Mouse (Mus musculus) CH12.LX (cell line): ENCODE results near the gene Dnlz. TPM values are rescaled to one million over a fixed set of nuclear protein-coding genes. Genes with fewer than 3 reads are reported as not detected.

Experiments used
- DNase-seq: peaks from one replicate; pipeline ENCODE4 v3.0.0-alpha.2; 2013; ENCODE audit errors: extremely low read depth
- H3K27ac ChIP-seq: 2 replicates; pipeline ENCODE4 v1.5.1; 2012; ENCODE audit warnings: low read depth, mild to moderate bottlenecking, control low read depth, moderate library complexity; ENCODE audit not compliant: insufficient read depth
- H3K27me3 ChIP-seq: replicated peaks from 2 replicates; pipeline ENCODE3; 2012; ENCODE audit warnings: inconsistent platforms
- H3K36me3 ChIP-seq, 2 experiments: replicated peaks in 1 of 2; 2 replicates each; pipeline versions ENCODE3 to v1.6.1; 2012; ENCODE audit warnings: inconsistent platforms in 1 of 2, low read length in 1 of 2, mild to moderate bottlenecking in 1 of 2, mixed read lengths in 1 of 2, moderate library complexity in 1 of 2; ENCODE audit not compliant: control insufficient read depth in 1 of 2, insufficient read depth in 1 of 2
- H3K4me1 ChIP-seq, 2 experiments: 2 replicates each; pipeline ENCODE4 v1.6.1; 2012; ENCODE audit warnings: inconsistent platforms in 1 of 2, moderate library complexity in 1 of 2; ENCODE audit not compliant: insufficient read depth in 2 of 2, control insufficient read depth in 1 of 2
- H3K4me2 ChIP-seq: 2 replicates; pipeline ENCODE4 v1.6.1; 2012; ENCODE audit warnings: low read depth, mild to moderate bottlenecking, control low read depth; ENCODE audit not compliant: poor library complexity, insufficient read depth, severe bottlenecking
- H3K4me3 ChIP-seq, 3 experiments: fragments of 150-350 bp in 1 of 3; sonication (generic) in 1 of 3; replicated peaks in 1 of 3; 2 replicates each; pipeline versions ENCODE3 to v1.5.1; 2011 to 2012; ENCODE audit warnings: low read depth in 2 of 3, low read length in 2 of 3, mild to moderate bottlenecking in 2 of 3, moderate library complexity in 2 of 3, control low read depth in 1 of 3, improper control_type of control experiment in 1 of 3, inconsistent platforms in 1 of 3, mixed read lengths in 1 of 3; ENCODE audit not compliant: poor library complexity in 1 of 3
- H3K79me2 ChIP-seq: replicated peaks from 2 replicates; pipeline ENCODE4 v1.6.1; 2012; ENCODE audit warnings: mild to moderate bottlenecking, moderate library complexity; ENCODE audit not compliant: control insufficient read depth, poor library complexity, insufficient read depth, severe bottlenecking; ENCODE audit errors: extremely low read depth
- H3K9ac ChIP-seq: 2 replicates; pipeline ENCODE4 v1.6.1; 2012; ENCODE audit warnings: low read depth, mild to moderate bottlenecking, control low read depth, moderate library complexity; ENCODE audit not compliant: insufficient read depth
- H3K9me3 ChIP-seq: replicated peaks from 2 replicates; pipeline ENCODE3; 2012; ENCODE audit warnings: low read length, inconsistent platforms, mixed read lengths
- CHD1 ChIP-seq: IDR thresholded peaks from 2 replicates; pipeline ENCODE4 v1.6.1; 2012; ENCODE audit warnings: low read depth, low read length, improper control_type of control experiment, inconsistent platforms
- CHD2 ChIP-seq: IDR thresholded peaks from 2 replicates; pipeline ENCODE4 v1.6.1; 2011; ENCODE audit warnings: low read length, improper control_type of control experiment
- CTCF ChIP-seq, 2 experiments: IDR thresholded peaks in 1 of 2; conservative IDR thresholded peaks in 1 of 2; 2 replicates each; pipeline ENCODE4 v1.5.1; 2011 to 2012; ENCODE audit warnings: low read depth in 2 of 2, low read length in 2 of 2, improper control_type of control experiment in 1 of 2, inconsistent platforms in 1 of 2, mild to moderate bottlenecking in 1 of 2, moderate library complexity in 1 of 2
- GABPA ChIP-seq: IDR thresholded peaks from 2 replicates; pipeline ENCODE4 v1.6.1; 2012; ENCODE audit warnings: low read depth, low read length, improper control_type of control experiment, inconsistent platforms; ENCODE audit not compliant: insufficient replicate concordance
- HCFC1 ChIP-seq: IDR thresholded peaks from 2 replicates; pipeline ENCODE4 v1.6.1; 2012; ENCODE audit warnings: low read depth, mild to moderate bottlenecking, inconsistent platforms, low read length, improper control_type of control experiment
- KAT2A ChIP-seq: IDR thresholded peaks from 2 replicates; pipeline ENCODE4 v1.6.1; 2012; ENCODE audit warnings: low read length, improper control_type of control experiment, inconsistent platforms; ENCODE audit not compliant: insufficient replicate concordance
- MAFK ChIP-seq: IDR thresholded peaks from 2 replicates; pipeline ENCODE4 v1.6.1; 2011; ENCODE audit warnings: low read length, improper control_type of control experiment; ENCODE audit not compliant: insufficient replicate concordance
- MXI1 ChIP-seq: IDR thresholded peaks from 2 replicates; pipeline ENCODE4 v1.6.1; 2011; ENCODE audit warnings: mild to moderate bottlenecking, low read depth, low read length, improper control_type of control experiment
- NRF1 ChIP-seq: IDR thresholded peaks from 2 replicates; pipeline ENCODE4 v1.6.1; 2014; ENCODE audit warnings: low read depth, mild to moderate bottlenecking, inconsistent platforms, low read length, improper control_type of control experiment, moderate library complexity
- PAX5 ChIP-seq: IDR thresholded peaks from 2 replicates; pipeline ENCODE4 v1.6.1; 2012; ENCODE audit warnings: low read length, inconsistent platforms, mixed read lengths
- SIN3A ChIP-seq: IDR thresholded peaks from 2 replicates; pipeline ENCODE4 v1.6.1; 2012; ENCODE audit warnings: low read length, improper control_type of control experiment, inconsistent platforms
- SMC3 ChIP-seq: IDR thresholded peaks from 2 replicates; pipeline ENCODE4 v1.6.1; 2011; ENCODE audit warnings: low read depth, low read length, improper control_type of control experiment
- TBP ChIP-seq: conservative IDR thresholded peaks from 2 replicates; pipeline ENCODE4 v1.6.1; 2011; ENCODE audit warnings: low read depth, low read length, improper control_type of control experiment
- TCF12 ChIP-seq: IDR thresholded peaks from 2 replicates; pipeline ENCODE4 v1.6.1; 2014; ENCODE audit warnings: low read depth, mild to moderate bottlenecking, inconsistent platforms, low read length, improper control_type of control experiment
- USF1 ChIP-seq: IDR thresholded peaks from 2 replicates; pipeline ENCODE4 v1.6.1; 2014; ENCODE audit warnings: low read depth, mild to moderate bottlenecking, inconsistent platforms, low read length, improper control_type of control experiment
- USF2 ChIP-seq: conservative IDR thresholded peaks from 2 replicates; pipeline ENCODE4 v1.6.1; 2011; ENCODE audit warnings: low read depth, low read length, improper control_type of control experiment
- ZKSCAN1 ChIP-seq: IDR thresholded peaks from 2 replicates; pipeline ENCODE4 v1.6.1; 2012; ENCODE audit warnings: low read depth, inconsistent platforms, low read length, improper control_type of control experiment, borderline replicate concordance
- ZMIZ1 ChIP-seq: IDR thresholded peaks from 2 replicates; pipeline ENCODE4 v1.6.1; 2012; ENCODE audit warnings: low read depth, mild to moderate bottlenecking, inconsistent platforms, low read length, improper control_type of control experiment
- ZNF384 ChIP-seq: IDR thresholded peaks from 2 replicates; pipeline ENCODE4 v1.6.1; 2012; ENCODE audit warnings: low read depth, low read length, improper control_type of control experiment, inconsistent platforms
- dilution Hi-C: fragments of 300-500 bp; cut with MboI; formaldehyde crosslinking; loops from 2 replicates; pipeline ENCODE4 v1.14.3; 2020; ENCODE audit warnings: low sequenced_read_pairs; ENCODE audit not compliant: extremely low pct_unique_long_range_greater_than_20kb, extremely low pct_ligation_motif_present
- in situ Hi-C: fragments of 300-500 bp; cut with MboI; formaldehyde crosslinking; loops from 3 replicates; pipeline ENCODE4 v1.14.3; 2019; ENCODE audit warnings: low sequenced_read_pairs, low pct_ligation_motif_present, low pct_unique_long_range_greater_than_20kb, mixed read lengths
- polyA plus RNA-seq: library from polyadenylated mRNA; unstranded; fragments of >175 nt; gene quantifications from 2 replicates; pipeline ENCODE4 v1.2.1, GENCODE M21; 2012; ENCODE audit warnings: low read depth; ENCODE audit not compliant: insufficient read length
- total RNA-seq, 2 experiments: library from RNA; depleted of rRNA; stranded (reverse); fragments of 300-350 nt in 1 of 2; fragments of >200 nt in 1 of 2; gene quantifications; 2 replicates each; pipeline ENCODE4 v1.2.3; 2012 to 2014

The Dnlz gene
- total and polyA plus RNA-seq, 3 experiments: 15.1 to 17.8 (median 17.1) TPM

- TF ChIP-seq ZNF384: peak; percentile 43; the same call in 1 of the 2 replicates
- TF ChIP-seq SIN3A: no peak
- TF ChIP-seq MXI1: no peak
- TF ChIP-seq HCFC1: no peak
- TF ChIP-seq USF1: no peak
- TF ChIP-seq CHD1: no peak
- TF ChIP-seq GABPA: no peak
These were observed 51.1 kb downstream of the Dnlz start (continued) for GRCm38 (mm10) chr2:26300808-26301174.

- Histone ChIP-seq H3K4me3 (no peak overlapping the region), H3K9me3 (peaks cover 22% of the 10 kb centered on the region), H3K79me2 (no peaks in the 10 kb centered on the region), H3K9ac (no peak overlapping the region), H3K27me3 (peaks cover 79% of the 10 kb centered on the region), H3K4me2 (no peak overlapping the region), H3K36me3 (no peaks in the 10 kb centered on the region), H3K27ac (no peak overlapping the region), H3K4me1 (no peaks in the 10 kb centered on the region)
- dilution Hi-C loops: no loop called here
- in situ Hi-C loops: no loop called here
- DNase-seq: no peak
- no peak for TF ChIP-seq TCF12
- no peak for TF ChIP-seq KAT2A
- TF ChIP-seq MAFK: no peak
- no peak for TF ChIP-seq ZMIZ1
- no peak for TF ChIP-seq PAX5
- no peak for TF ChIP-seq CHD2
- TF ChIP-seq TBP: no peak
- no peak for TF ChIP-seq SMC3
- TF ChIP-seq ZKSCAN1: no peak
These were observed 51.6 kb downstream of the Dnlz start for GRCm38 (mm10) chr2:26300161-26300807.

GRCm38 (mm10) chr2:26299336-26299735 lies 52.6 kb downstream of the Dnlz start:
- DNase-seq: no peak
- H3K27me3 ChIP-seq: peaks cover 84% of the 10 kb centered on the region
- H3K4me3 ChIP-seq: no peak overlapping the region
- no peaks in the 10 kb centered on the region for H3K79me2 ChIP-seq
- no peak overlapping the region for H3K9ac ChIP-seq
- in situ Hi-C loops: loop anchor here (25.0 kb wide), 1 partner anchor 262 kb away; no protein-coding TSS in a partner anchor
- no peaks in the 10 kb centered on the region for H3K4me1 ChIP-seq
- dilution Hi-C loops: no loop called here
- no peak overlapping the region for H3K4me2 ChIP-seq
- peaks cover 17% of the 10 kb centered on the region for H3K9me3 ChIP-seq
- H3K27ac ChIP-seq: no peak overlapping the region
- no peak for TF ChIP-seq NRF1
- TF ChIP-seq USF2: no peak
- TF ChIP-seq CTCF (conservative IDR thresholded peaks at IDR 0.05 in 1 of 2, IDR thresholded peaks at IDR 0.05 in 1 of 2; ENCODE audit: low read depth in 2 of 2, low read length in 2 of 2): no peak
- no peak for TF ChIP-seq MAFK
- H3K36me3 ChIP-seq: no peaks in the 10 kb centered on the region
